Mouse (Mus musculus): ENCODE measurements around the gene Apeh. TPM values are rescaled to one million over a fixed set of nuclear protein-coding genes. Genes with fewer than 3 reads are reported as not detected.

The Apeh gene
- total and polyA plus RNA-seq, 2 experiments: 53.3 to 116 TPM

DNA sequence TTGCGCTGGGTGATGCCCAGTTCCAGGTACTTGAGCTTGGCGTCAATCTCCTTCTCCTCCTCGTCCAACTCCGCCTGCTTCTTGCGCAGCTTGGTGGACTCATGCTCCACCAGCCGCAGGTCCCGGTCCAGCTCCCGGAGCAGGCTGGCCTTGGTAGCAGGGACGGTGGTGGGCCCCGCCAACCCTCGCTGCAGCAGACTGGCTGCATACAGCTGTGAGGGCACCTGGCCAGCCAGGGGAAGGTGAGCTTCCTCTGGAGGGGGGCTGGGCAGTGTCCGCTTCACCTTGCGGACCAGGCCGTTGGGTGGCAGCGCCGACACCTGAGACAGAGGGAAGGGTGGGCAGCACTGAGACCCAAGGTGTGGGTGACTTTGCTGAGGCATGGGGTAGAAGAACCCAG is 13.5 kb upstream of the Apeh start:
- H3K9ac ChIP-seq (ENCODE audit: low read depth, low read length): no peak overlapping the region
- H3K36me3 ChIP-seq (ENCODE audit: control insufficient read depth, insufficient read depth, low read length): no peaks in the 10 kb centered on the region
- H3K79me2 ChIP-seq (ENCODE audit: control insufficient read depth, insufficient read depth, low read length): no peaks in the 10 kb centered on the region
- no peak overlapping the region for H3K4me3 ChIP-seq (ENCODE audit: insufficient read depth, low read depth, low read length)
- peaks cover 8% of the 10 kb centered on the region for H3K27me3 ChIP-seq (ENCODE audit: control insufficient read depth, insufficient read depth, low read length)
- no peaks in the 10 kb centered on the region for H3K4me1 ChIP-seq (ENCODE audit: control insufficient read depth, insufficient read depth, low read length)
- no peak for DNase-seq (ENCODE audit: extremely low read depth, low read depth, low spot score)
- TF ChIP-seq CTCF (IDR thresholded peaks at IDR 0.05; ENCODE audit: low read depth, low read length): no peak
- TF ChIP-seq POLR2A (IDR thresholded peaks at IDR 0.05; ENCODE audit: extremely low read depth, insufficient read depth, low read length): no peak
- 96% methylated on average over 16 of the region's 16 CpGs for WGBS
- no peak overlapping the region for H3K27ac ChIP-seq (replicated peaks; ENCODE audit: insufficient read depth, low read depth, low read length)

DNA sequence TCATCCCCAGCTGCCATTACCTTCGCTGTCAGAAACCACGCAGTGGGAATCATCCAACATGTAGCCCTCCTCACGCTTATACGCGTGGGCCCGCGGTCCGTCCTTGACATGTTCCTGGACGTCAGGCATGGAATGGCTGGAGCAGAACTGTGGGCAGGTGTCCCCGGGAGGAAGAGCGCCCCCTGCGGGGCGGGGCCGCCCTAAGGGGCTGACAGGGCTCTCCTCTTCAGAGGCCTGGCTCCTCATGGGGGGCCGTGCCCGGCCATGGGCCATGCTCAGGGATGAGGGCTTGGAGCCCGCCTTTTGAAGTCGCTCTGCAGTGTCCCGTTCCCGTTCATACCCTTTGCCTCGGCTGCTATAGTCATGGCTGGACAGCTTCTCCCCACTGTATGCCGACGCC is 11.7 kb upstream of the Apeh start:
- WGBS: 91% methylated on average over 23 of the region's 23 CpGs
- Histone ChIP-seq H3K27me3 (ENCODE audit: control insufficient read depth, insufficient read depth, low read length) (peaks cover 8% of the 10 kb centered on the region), H3K36me3 (ENCODE audit: control insufficient read depth, insufficient read depth, low read length) (no peaks in the 10 kb centered on the region), H3K4me1 (ENCODE audit: control insufficient read depth, insufficient read depth, low read length) (no peaks in the 10 kb centered on the region), H3K9ac (ENCODE audit: low read depth, low read length) (no peak overlapping the region), H3K4me3 (ENCODE audit: insufficient read depth, low read depth, low read length) (no peak overlapping the region), H3K27ac (replicated peaks; ENCODE audit: insufficient read depth, low read depth, low read length) (no peak overlapping the region), H3K79me2 (ENCODE audit: control insufficient read depth, insufficient read depth, low read length) (no peaks in the 10 kb centered on the region)
- no peak for TF ChIP-seq CTCF (IDR thresholded peaks at IDR 0.05; ENCODE audit: low read depth, low read length)
- no peak for TF ChIP-seq POLR2A (IDR thresholded peaks at IDR 0.05; ENCODE audit: extremely low read depth, insufficient read depth, low read length)
- no peak for DNase-seq (ENCODE audit: extremely low read depth, low read depth, low spot score)

DNA sequence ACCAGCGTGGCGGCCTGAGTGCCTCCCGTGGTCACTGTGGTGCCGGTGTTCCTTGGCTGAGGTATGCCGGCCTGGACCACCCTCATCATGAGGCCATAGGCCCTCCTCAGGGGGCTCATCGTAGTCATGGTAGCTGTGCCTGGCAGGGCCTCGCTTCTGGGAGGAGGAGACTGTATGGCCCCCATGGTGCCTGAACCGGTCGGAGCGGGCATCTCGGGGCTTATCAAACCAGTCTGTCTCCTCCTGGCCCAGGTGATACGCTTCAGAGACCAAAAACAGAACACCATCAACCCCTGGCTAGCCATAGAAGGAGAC is 11.1 kb upstream of the Apeh start:
- Histone ChIP-seq H3K4me1 (ENCODE audit: control insufficient read depth, insufficient read depth, low read length) (no peaks in the 10 kb centered on the region), H3K79me2 (ENCODE audit: control insufficient read depth, insufficient read depth, low read length) (no peaks in the 10 kb centered on the region), H3K9ac (ENCODE audit: low read depth, low read length) (no peak overlapping the region), H3K4me3 (ENCODE audit: insufficient read depth, low read depth, low read length) (no peak overlapping the region), H3K36me3 (ENCODE audit: control insufficient read depth, insufficient read depth, low read length) (no peaks in the 10 kb centered on the region), H3K27me3 (ENCODE audit: control insufficient read depth, insufficient read depth, low read length) (peaks cover 4% of the 10 kb centered on the region), H3K27ac (replicated peaks; ENCODE audit: insufficient read depth, low read depth, low read length) (no peak overlapping the region)
- 95% methylated on average over 12 of the region's 12 CpGs for WGBS
- TF ChIP-seq POLR2A (IDR thresholded peaks at IDR 0.05; ENCODE audit: extremely low read depth, insufficient read depth, low read length) (no peak), CTCF (IDR thresholded peaks at IDR 0.05; ENCODE audit: low read depth, low read length) (no peak)
- DNase-seq (ENCODE audit: extremely low read depth, low read depth, low spot score): no peak

DNA sequence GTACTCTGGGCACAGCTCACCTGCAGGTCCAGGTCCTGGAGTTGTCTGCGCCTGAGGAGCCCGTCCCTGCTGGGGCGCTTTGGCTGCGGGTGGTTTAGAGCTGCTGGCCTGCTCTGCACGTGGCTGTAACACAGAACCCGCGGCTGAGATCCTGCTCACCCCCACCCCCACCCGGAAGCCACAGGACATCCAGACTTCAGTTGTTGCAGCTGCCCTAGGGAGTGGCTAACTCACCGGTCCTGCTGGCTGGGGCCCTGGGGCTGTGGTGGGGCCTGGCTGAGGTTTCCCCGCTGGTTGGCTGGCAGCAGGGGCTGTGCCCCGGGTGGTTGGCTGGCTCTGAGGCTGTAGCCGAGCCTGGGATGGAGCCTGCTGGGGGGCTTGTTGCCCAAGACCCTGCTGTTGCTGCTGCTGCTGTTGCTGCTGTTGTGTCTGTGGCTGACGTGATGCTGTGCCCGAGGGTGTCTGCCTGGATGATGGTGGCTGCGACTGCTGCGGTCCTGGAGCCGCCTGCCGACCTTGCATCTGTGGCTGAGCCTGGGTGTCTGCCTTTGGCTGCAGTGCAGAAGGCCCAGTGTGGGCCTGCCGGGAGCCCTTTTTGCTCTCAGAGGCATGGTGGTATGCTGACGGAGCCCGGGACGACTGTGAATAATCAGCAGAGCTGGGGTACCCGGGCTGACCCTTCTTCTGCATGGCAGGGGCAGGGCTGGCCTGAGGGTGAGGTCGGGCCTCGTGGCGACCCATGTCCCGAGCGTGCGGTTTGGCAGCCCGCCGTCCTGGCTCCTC is 10.6 kb upstream of the Apeh start:
- 79% methylated on average over 31 of the region's 31 CpGs for whole genome bisulfite sequencing
- no peak for TF ChIP-seq CTCF (IDR thresholded peaks at IDR 0.05; ENCODE audit: low read depth, low read length)
- TF ChIP-seq POLR2A (IDR thresholded peaks at IDR 0.05; ENCODE audit: extremely low read depth, insufficient read depth, low read length): no peak
- Histone ChIP-seq H3K9ac (ENCODE audit: low read depth, low read length) (no peak overlapping the region), H3K4me1 (ENCODE audit: control insufficient read depth, insufficient read depth, low read length) (no peaks in the 10 kb centered on the region), H3K27me3 (ENCODE audit: control insufficient read depth, insufficient read depth, low read length) (no peaks in the 10 kb centered on the region; the same call in 1 of the 2 replicates), H3K27ac (replicated peaks; ENCODE audit: insufficient read depth, low read depth, low read length) (no peak overlapping the region), H3K79me2 (ENCODE audit: control insufficient read depth, insufficient read depth, low read length) (no peaks in the 10 kb centered on the region), H3K36me3 (ENCODE audit: control insufficient read depth, insufficient read depth, low read length) (no peaks in the 10 kb centered on the region), H3K4me3 (ENCODE audit: insufficient read depth, low read depth, low read length) (no peak overlapping the region)
- no peak for DNase-seq (ENCODE audit: extremely low read depth, low read depth, low spot score)

DNA sequence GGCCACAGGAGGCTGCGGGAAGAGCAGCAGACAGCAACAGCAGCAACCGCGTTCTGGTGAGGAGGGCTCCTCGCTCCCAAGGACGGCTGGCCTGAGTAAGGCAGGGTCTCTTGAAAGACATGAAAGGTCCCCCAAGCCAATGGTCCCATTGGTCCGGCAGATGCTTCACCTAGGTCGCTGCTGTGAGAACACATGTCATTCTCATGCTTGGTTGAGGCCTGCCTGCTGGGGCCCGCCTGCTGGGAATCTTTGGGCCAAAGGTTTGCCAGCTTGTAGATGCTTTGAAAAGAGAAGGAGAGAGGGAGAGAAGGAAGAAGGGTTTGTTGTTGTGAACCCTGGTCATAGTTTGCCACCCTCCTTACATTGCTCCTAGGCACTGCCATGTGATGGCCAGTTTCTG is 5.2 kb upstream of the Apeh start:
- H3K9ac ChIP-seq (ENCODE audit: low read depth, low read length): no peak overlapping the region
- no peak overlapping the region for H3K27ac ChIP-seq (replicated peaks; ENCODE audit: insufficient read depth, low read depth, low read length)
- DNase-seq (ENCODE audit: extremely low read depth, low read depth, low spot score): no peak
- TF ChIP-seq CTCF (IDR thresholded peaks at IDR 0.05; ENCODE audit: low read depth, low read length) (no peak), POLR2A (IDR thresholded peaks at IDR 0.05; ENCODE audit: extremely low read depth, insufficient read depth, low read length) (no peak)
- H3K36me3 ChIP-seq (ENCODE audit: control insufficient read depth, insufficient read depth, low read length): no peaks in the 10 kb centered on the region
- H3K4me3 ChIP-seq (ENCODE audit: insufficient read depth, low read depth, low read length): no peak overlapping the region
- H3K4me1 ChIP-seq (ENCODE audit: control insufficient read depth, insufficient read depth, low read length): peaks cover 3% of the 10 kb centered on the region; the same call in 1 of the 2 replicates
- no peaks in the 10 kb centered on the region for H3K79me2 ChIP-seq (ENCODE audit: control insufficient read depth, insufficient read depth, low read length)
- H3K27me3 ChIP-seq (ENCODE audit: control insufficient read depth, insufficient read depth, low read length): no peaks in the 10 kb centered on the region
- 91% methylated on average over 8 of the region's 8 CpGs for WGBS
